Mouse (Mus musculus) gastrocnemius, postnatal 4 days (tissue): Measurements from ENCODE around the gene Zfp454. TPM values are rescaled to one million over a fixed set of nuclear protein-coding genes. Genes with fewer than 3 reads are reported as not detected.

Experiments used
- DNase-seq, 2 experiments: peaks; one replicate each; pipeline ENCODE4 v3.0.0; 2021 to 2022; ENCODE audit warnings: low spot score in 2 of 2, mixed read lengths in 2 of 2
- total RNA-seq, 2 experiments: library from RNA; stranded (reverse); gene quantifications; 2 replicates each; pipeline ENCODE4 v1.2.3; 2021

The Zfp454 gene
- total RNA-seq, 2 experiments from 2014 or later: 2.5 to 3.0 TPM

- DNase-seq: no peak
Measured at GRCm38 (mm10) chr11:50845951-50846350, 41.5 kb downstream of the Zfp454 start.

GRCm38 (mm10) chr11:50841023-50841735 lies 46.3 kb downstream of the Zfp454 start, which contains the start of gene Zfp879:
TSS of gene Zfp879 (minus strand) at chr11:50841552.
- peak; percentile 70 to 83 for DNase-seq

DNA sequence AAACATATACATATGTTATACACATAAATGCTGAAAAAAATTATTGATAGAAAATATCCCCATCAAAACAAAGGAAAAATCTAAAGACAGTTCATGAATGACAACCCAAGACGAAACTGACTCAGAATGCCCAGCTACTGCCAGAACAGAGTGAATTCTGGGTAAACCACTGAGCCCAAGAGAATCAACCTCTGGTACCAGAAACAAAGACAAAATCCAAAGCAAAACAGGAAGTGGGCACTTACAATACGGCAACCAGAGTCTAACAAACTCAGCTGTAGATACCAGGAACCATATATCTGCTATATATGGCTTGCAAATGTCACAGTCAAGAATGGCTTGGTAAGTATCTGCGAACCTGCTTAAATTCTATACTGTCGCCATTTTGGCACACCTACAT lies 51.7 kb downstream of the Zfp454 start:
- DNase-seq: no peak

GRCm38 (mm10) chr11:50827010-50827953 lies 60.2 kb downstream of the Zfp454 start, which contains the start of gene Zfp354c:
TSS of gene Zfp354c (minus strand) at chr11:50827724.
- peak; percentile 70 to 88 for DNase-seq

GRCm38 (mm10) chr11:50826214-50826613 lies 61.2 kb downstream of the Zfp454 start:
- no peak for DNase-seq

Other genes starting within 250 kb of the Zfp454 start
- 10 to 100 TPM; 20.5 to 25.4 TPM for gene Zfp354c, start 59.9 kb downstream of the Zfp454 start, total RNA-seq
- gene Zfp879, start 46.1 kb downstream of the Zfp454 start, total RNA-seq: under 1 TPM; 0.91 to 0.96 TPM
- not detected for gene Grm6, start 37.0 kb downstream of the Zfp454 start, total RNA-seq
- gene Zfp2, start 28.5 kb upstream of the Zfp454 start, total RNA-seq: 1 to 10 TPM; 3.6 to 4.2 TPM
- gene Zfp354b, start 44.0 kb upstream of the Zfp454 start, total RNA-seq: 1 to 10 TPM; 1.8 TPM
- gene 4933414I15Rik, start 56.1 kb upstream of the Zfp454 start, total RNA-seq: not detected
- gene Prop1, start 66.1 kb upstream of the Zfp454 start, total RNA-seq: not detected
- gene Olfr1378, start 78.9 kb upstream of the Zfp454 start, total RNA-seq: not detected
- not detected for gene Olfr1377, start 94.3 kb upstream of the Zfp454 start, total RNA-seq
- gene Olfr51, start 115.9 kb upstream of the Zfp454 start, total RNA-seq: not detected
- not detected for gene Olfr54, start 126.6 kb upstream of the Zfp454 start, total RNA-seq
- gene Olfr1375, start 160.5 kb upstream of the Zfp454 start, total RNA-seq: not detected
- 1 to 10 TPM; 3.4 to 3.5 TPM for gene Zfp354a, start 171.6 kb upstream of the Zfp454 start, total RNA-seq